Mouse (Mus musculus) MN1 (cell line): ENCODE results near the gene Pitpnm2.
A peak's percentile ranks its signal among the peaks of the same experiment; 100 is the strongest.

Source experiments
- DNase-seq: peaks from one replicate; pipeline ENCODE4 v3.0.0-alpha.2; 2016; ENCODE audit warnings: low spot score

The Pitpnm2 gene

DNA sequence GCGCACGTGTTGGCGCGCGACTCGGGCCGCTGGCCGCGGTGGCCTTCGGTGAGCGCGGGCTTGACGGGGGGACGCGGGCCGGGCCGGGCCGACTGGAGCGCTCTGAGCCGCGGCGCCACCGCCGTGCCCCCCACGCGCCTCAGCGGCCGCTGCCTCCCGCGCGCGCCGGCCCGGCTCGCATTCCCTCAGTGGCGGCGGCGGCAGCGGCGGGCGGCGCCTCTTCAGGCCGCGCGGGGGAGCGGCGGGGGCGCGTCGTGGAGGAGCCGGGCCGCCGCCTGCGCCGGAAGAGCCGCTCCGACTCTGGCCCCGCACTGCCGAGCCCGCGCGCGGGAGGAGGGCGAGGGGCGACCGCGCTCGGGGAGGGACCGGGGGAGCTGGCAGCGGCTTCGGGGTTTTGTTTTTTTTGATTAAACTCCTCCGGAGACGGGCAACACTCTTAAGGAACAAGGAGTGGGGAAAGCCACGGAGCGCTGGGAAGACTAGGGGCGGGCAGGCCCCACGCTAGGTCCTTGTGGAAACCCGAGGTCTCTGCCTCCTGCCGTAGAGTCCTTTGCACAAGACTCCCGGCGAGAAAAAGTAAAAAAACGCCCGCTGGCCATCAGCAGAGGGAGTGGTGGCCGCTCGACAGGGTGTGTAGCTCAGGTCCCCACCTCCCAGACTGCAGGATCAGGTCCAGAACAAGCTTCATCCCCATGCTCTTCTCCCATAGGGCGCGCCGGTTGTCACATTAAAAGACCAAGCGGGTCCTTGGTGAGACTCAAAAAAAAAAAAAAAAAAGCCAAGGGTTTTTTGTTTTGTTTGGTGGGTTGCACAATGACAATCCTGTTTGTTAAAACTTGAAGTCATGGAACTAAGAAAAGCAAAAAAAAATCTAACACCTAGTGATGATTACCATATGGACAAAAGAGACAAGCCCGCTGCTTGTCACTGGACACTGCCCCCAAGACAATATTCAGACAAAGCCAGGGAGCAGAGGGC, at the start of gene Pitpnm2:
TSS of gene Pitpnm2 (minus strand) at position 147 of the 978 bp plus-strand sequence.
- DNase-seq = peak; percentile 73

DNA sequence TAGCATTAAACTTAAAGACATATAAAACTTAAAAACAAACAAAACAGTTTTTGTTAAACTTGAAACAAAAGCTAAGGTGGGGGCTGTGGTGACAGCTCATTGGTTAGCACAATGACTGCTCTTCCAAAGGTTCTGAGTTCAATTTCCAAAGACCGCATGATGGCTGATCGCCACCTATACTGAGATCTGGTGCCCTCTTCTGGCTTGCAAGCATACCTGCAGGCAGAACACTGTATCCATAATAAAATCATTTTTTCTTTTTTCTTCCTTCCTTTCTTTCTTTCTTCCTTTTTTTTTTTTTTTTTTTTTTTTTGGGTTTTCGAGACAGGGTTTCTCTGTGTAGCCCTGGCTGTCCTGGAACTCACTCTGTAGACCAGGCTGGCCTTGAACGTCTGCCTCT, 49.7 kb upstream of the Pitpnm2 start:
- peak; percentile 18 for DNase-seq

DNA sequence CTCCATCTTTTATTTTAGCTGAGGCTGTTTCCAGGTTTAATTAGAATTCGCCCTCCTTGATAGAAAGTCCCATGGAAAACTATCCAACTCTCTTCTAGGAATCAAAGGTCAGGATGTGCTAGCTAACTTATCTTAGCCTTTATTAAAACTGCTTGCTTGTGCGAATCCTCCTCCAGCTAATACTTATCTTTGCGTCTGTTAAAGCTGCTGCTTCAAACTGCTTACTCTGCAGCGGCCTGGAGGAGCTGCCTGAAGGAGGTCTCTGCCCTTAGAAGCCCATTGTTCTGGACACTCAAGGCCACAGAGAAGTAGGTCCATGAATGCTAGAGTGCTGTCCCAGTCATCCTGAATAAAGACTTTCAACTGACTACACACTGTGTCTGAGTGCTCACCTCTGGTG, 46.9 kb upstream of the Pitpnm2 start:
- DNase-seq = no peak

DNA sequence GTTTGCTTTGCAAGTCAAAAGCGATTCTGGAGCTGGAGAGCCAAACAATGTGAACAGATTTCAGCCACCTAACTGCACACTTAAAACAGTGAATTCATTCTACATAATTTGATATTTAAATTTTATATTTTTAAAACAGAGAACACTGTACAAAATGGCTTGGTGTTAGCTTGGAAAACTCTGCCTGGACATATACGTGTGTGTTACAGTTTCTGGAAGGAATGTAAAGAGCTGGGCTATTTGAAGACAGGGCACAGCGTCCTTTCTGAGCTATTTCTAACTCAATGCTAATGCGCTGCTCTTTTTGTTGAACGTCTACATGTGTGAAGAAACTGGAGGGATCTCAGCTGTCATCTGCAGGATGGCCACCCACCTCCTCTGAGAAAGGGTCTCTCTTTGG, 44.4 kb upstream of the Pitpnm2 start:
- DNase-seq = no peak

DNA sequence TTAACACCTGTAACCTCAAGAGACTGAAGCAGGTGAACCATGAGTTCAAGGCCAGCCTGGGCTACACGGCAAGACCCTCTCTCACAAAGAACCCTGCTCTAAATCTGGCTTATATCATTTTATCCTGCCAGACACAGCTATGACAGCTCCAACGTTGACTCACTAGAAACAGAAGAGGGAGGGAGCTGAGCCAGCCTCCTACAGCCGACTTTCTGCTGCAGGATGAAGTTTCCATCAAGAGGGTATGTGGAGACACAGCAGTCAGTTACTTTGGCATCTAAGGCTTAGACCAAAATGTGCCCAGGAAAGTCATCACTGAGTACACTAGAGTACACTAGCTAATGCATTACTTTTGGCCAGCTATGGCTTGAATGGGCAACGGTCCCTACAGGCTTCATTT, 40.7 kb upstream of the Pitpnm2 start:
- no peak for DNase-seq

DNA sequence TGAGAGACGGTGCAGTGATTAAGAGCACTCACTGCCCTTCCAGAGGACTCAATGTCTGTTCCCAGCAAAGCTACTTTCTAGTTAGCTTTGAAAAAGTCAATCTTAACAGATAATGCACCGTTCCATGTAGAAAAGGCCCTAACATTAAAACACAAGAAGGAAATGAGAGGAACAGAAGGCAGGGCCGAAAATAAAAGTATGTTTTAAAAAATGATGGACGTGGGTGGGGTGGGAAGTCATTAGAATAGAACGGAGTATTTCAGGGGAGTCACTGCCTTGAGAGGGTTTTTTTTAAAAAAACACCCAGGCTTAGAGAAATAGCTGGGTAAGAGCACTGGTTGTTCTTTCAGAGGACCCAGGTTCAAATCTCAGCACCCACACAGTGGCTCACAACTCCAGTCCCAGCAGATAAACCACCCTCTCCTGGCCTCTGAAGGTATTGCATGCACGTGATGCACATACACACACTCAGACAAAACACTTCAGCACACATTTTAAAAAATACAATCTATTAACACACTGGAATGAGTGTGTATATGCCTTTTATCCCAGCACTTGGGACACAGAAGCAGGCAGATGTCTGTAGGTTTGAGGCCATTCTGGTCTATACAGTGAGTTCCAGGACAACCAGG, 38.2 kb upstream of the Pitpnm2 start:
- no peak for DNase-seq

DNA sequence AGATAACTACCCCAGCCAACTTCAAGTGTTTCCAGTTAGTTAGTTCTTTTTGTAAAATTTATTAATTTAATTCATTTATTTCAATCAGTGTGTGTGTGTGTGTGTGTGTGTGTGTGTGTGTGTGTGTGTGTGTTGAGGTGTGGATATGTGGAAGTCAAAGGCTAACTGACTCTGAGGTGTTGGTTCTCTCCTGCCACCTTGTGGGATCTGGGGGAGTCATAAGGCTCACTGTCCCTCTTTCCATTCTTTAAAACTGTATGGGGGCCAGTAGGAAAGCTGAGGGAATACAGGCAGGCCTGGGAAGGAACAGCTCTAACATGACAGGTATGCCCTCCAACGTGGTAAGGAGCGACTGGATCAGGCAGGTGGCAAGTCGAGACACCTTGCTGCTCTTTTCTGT, 34.8 kb upstream of the Pitpnm2 start:
- DNase-seq = peak; percentile 21

DNA sequence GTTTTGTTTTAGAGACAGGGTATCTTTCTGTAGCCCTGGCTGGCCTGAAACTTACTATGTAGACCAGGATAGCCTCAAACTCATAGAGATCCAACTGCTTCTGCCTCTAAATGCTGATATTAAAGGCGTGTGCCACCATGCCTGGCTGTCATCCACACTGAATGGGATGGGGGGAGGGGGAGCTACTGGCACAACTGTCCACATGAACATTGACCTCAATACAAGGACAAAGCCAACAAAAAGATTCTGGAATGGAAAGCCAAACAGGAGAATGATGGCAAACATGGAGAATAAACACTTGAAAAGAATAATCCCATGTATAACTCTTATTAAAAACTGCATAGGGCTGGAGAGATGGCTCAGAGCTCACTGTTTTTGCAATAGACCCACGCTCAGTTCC, 33.3 kb upstream of the Pitpnm2 start:
- no peak for DNase-seq

DNA sequence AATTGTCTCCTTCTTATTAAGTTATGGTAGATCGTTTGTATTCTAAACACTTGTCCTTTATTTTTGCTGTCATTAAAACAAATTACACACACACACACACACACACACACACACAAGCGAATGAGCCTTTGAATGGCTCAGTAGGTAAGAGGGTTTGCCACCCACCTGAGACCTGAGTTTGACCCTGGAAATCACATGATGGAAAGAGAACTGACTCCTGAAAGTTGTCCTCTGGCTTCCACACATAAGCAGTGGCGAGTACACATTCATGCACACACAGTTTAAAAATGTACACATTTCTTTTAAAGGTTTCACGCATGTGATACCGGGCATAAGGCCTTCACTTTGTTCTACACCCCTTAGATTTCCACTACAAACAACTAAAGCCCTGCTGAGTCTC, 20.7 kb upstream of the Pitpnm2 start:
- DNase-seq = no peak

DNA sequence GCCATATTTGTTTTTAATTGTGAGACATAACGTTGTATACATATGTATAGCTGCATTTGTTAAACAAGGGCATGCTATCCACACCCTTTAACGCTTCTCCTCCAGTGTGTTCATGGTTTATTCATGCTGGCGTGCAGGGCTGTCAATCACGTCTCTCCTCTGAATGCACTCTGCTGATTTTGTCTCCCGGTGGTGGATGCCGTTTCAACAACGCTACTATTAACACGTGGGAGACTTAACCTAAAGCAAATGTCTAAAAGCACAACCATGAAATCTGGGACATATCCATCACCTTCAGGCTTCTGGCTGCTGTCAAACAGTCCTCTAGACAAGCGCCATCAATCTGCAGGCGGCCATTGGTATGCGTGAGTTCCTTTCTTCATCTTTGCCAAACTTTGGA, 20.1 kb upstream of the Pitpnm2 start:
- no peak for DNase-seq

DNA sequence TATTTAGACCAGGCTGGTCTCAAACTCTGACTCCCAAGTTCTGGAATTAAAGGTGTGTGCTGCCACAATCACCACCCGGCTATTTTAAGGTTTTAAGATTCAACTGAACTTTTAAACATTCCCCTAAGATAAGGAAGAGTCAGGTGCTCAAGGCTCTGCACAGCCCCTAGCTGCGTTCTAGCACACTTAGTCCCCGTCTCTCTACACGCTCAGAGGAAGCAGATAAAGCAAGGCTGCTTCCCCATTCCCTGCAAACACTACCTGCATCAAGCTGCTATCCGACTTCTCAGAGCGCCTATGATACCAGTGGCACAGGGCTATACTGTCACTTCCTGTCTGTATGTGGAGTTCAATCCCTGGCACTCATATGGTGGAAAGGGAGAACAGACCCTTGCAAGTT, 18.1 kb upstream of the Pitpnm2 start:
- no peak for DNase-seq

DNA sequence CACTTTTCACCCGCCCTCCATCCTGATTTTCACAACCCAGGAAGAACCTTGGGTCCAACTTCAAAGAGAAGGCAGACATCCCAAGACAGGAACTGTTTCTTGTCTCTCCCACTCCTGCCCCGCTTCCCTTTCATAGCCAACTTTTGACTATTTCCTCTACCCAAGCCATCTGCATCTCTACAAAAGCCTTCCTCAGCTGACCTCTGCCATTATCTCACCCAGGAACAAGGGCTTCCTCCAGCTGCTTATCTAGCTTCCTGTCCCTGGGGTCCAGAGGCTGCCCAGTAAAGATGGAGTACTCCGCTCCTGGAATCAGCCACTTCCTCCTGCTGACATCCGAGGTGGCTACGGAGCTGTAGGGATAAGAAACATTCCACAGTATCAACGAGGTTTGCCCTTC, 17.3 kb upstream of the Pitpnm2 start:
- DNase-seq = no peak

DNA sequence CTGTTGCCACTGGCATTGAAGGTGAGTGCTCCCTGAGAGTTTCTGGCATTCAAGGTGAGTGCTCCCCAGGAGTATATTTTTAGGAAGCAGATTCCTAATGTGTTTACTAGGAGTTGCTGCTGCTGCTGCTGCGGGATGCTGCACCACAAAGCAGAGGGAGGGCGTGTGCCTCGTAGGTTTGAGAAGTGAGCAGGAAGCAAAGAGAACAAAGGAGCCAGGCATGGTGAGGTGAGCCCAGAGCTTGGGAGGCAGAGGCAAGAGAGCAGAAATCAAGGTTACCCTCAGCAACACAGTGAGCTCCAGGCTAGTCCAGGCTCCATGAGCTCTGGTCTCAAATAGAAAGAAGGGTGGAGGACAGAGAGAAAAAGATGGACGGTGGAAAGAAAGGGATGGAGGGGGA, 13.7 kb upstream of the Pitpnm2 start:
- DNase-seq = no peak

DNA sequence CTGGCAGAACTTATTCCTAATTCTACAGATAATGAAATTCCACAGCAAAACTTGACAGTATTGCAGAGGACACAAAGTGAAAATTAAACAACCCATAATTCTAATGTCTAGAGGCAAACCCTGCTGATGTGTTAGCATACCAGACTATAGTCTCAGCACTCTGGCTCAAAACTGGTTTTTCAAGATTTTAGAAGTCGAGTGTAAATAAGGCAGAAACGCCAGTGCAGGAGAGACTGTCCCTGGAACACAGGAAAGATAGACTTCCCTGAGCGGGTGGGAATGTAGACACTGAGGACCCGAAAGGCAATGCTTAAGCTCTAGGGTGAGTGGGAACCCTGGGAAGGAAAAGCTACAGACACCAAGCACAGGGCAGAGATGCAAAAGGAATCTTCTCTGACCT, 12.5 kb upstream of the Pitpnm2 start:
- no peak for DNase-seq

DNA sequence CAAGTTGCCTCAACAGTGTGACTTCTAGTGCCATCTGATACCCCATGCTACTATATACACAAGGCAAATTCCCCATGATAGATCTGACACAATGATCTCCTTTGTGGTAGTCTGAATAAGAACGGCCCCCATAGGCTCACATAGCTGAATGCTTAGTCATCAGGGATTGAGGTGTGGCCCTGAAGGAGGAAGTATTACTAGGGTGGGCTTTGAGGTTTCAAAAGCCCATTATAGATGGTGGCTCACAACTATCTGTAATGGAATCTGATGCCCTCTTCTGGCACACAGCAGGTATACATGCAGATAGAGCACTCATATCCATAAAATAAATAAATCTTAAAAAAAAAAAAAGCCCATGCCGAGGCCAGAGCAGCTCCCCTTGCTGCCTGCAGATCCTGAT, 9.6 kb upstream of the Pitpnm2 start:
- DNase-seq = no peak

DNA sequence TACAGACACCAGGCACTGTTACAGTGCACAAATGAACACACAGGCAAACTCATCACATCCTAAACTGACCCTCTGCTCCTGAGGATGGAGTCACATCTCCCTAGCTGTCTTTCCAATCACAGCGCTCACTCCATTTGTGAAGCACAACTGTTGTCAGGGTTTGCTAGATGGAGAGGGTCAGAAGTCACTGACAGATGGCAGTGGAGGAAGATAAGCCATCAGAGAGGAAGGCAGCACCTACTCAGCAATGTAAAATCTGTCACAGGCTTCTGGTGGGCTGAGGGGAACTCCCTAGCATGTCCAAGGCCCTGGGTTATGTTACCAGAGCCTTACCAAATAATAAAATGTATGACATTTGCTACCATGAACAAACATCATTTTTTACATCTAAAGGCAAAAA, 8.5 kb upstream of the Pitpnm2 start:
- no peak for DNase-seq

DNA sequence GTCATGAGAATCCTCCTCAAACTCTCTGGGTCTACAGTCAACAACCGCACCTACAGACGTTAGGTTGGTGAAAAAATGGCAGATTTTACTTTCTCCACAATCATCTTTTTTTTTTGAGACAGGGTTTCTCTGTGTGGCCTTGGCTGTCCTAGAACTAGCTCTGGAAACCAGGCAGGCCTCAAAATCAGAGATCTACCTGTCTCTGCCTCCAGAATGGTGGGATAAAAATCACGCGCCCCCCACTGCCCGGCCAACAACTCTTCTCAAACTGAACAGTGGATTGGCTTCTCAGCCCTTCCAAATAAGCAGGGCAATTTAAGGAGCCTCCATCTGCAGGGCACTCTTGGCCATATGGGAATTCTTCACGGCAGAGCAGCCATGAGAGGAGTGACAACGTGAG, 5.6 kb upstream of the Pitpnm2 start:
- no peak for DNase-seq

DNA sequence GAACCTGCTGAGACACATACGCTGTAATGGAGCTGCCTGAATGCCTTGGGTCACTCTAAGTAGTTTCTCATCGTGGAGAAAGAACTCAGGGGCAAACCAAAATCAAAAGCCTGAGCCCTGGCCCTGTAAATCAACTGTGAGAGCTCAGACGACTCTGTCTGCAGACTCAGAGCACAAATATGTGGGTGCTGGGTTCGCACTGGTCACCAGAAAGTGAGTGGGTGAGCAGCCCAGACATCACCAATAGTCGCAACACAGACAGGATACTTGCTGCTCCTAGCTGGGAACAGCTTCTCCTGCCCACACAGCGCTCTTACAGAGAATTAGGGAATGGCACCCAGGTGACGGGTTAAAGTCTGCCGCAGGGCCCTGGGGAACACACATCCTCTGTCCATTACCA, 4.0 kb upstream of the Pitpnm2 start:
- no peak for DNase-seq

DNA sequence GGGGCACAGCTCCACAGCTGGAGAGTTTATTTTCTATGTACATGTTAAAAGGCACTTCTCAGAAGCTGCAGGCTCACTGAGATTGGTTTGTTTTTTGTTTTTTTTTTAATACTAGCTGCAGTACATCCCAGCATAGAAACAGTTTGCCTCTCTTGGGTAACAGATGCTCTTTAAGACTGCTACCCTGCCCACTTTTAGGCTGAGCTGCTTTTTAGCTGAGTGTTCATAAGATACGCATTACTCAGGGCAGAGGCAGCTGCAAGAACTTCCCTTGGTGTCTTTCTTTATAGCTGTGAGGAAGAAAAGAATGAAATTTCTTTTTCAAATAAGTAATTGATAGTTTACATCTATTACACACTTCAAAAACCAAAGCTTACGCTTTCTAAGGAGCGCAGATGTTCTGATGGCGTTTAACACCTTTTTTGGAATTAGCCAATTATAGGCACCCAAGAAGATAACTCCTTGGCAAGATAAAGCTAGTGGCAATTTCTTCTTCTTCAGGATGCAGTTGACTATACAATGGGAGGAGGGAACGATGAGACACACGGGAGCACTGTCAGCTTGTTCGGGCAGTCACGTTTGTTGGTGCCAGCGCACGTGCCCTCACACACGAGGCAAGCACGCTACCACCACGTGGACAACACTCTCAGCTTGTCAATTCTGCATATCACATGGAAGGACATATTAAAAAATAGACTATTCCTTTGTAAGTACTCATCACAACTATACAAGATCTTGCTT, 3.2 kb upstream of the Pitpnm2 start:
- no peak for DNase-seq

DNA sequence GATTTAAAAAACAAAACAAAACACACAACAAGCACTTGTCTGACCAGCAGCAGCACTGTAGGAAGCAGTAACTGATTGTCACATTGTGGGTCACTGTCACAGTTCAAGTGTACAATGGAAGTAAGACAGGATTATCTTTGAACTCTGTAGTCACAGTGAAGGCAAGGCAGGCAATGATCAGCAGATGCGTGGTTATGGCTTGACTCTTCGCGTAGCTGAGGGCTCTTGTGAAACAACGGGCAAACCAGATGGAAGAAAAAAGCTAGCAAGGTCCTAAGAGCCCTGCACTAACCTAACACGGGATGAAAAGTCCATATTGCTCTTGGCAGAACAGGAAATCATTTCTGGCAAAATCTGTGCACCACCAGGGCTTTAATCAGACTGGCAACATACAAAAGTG, 1.5 kb upstream of the Pitpnm2 start:
- DNase-seq = no peak

DNA sequence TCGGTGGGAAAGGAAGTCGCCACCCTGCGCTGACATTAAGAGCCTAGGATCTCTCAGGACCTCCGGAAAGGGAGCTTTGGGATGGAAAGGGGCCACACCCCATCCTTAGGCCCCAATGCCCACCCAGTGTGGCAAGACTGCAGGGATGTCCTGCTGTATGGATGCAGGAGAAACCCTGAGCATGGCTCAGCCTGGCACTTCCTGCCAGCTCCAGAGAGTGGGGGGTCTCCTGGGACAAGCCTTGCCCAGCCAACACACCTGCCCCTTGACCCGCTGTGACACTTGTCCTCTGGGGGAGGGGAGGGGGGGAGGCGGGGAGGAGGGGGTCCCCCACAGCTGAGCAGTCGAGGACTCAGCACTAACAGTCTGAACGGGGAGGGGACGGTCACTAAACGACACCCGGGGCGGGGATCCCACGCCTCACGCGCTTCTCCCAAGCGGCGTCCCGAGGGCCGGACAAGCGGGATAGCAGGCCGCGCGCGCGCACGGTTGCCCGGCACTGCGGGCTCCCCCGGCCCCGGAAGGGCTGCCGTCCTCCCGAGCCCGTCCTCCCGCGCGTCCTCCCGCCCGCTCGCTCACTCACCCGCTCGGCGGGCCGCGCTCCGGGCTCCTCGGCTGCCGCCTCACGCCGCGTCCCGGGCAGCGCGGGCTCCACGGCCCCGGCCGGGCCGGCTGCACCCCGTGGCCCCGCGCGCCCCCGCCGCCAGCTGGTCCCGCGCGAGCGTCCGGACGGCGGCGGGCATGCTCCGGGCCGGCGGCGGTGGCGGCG, 531 bp downstream of the Pitpnm2 start:
- DNase-seq = peak; percentile 55

DNA sequence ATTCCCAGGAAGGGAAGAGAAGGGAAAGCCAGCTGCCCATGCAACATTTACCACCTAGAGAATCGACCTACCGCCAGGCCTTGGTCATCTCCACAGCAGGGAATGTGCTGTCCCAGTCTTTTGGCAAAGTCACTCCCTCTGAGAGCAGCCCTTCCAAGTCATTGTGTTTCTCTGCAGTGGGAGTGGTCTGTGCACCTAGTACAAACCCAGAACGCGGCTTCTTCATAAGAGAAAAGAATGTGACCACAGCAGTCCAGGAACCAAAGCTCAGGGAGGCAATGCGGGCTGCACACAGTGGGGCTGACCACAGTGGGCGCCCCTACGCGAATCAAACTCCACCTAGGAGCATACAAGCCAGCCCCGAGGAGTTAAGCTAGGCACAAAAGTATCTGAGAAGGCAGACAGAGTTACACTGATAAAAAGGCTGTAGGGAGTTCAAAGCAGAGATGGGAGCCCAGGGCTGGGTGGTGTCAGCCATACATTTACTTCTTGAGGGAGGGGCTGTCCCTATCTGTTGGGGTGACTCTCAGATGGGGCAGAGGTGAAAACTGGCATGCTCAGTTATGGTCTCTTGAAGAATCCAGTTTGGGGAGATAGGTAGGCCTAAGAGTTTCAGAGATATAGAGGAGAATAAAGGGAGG, 1.5 kb downstream of the Pitpnm2 start:
- no peak for DNase-seq
